In genomic region chr3:152092385-152093057, GRCm38 (mm10) we compare ENCODE assay signal across 8 mouse cellular contexts.
DNase-seq lines count a peak whose midpoint lies in the region; ATAC-seq lines count a peak whose summit lies in the region.

No protein-coding gene starts in this region.

- no peak overlapping the region for H3K27ac ChIP-seq in lung, embryonic 16.5 days (ENCODE audit: low read length)
- no peak overlapping the region for H3K27ac ChIP-seq in embryonic facial prominence, embryonic 14.5 days (replicated peaks; ENCODE audit: low read depth, low read length)
- H3K27ac ChIP-seq in intestine, embryonic 15.5 days = no peak overlapping the region
- H3K27ac ChIP-seq in neural tube, embryonic 15.5 days (replicated peaks) = no peak overlapping the region

- ATAC-seq in lung, embryonic 16.5 days (ENCODE audit: low read depth) = no peak
- no peak for ATAC-seq in embryonic facial prominence, embryonic 14.5 days (ENCODE audit: low read depth)
- ATAC-seq in intestine, embryonic 15.5 days = no peak
- ATAC-seq in neural tube, embryonic 15.5 days (ENCODE audit: low FRiP score) = no peak

- H3K36me3 ChIP-seq in lung, embryonic 16.5 days (ENCODE audit: control insufficient read depth, insufficient read depth, low read length) = no peaks in the 10 kb centered on the region
- no peaks in the 10 kb centered on the region for H3K36me3 ChIP-seq in embryonic facial prominence, embryonic 14.5 days (ENCODE audit: control insufficient read depth, insufficient read depth, low read length)
- H3K36me3 ChIP-seq in intestine, embryonic 15.5 days = no peaks in the 10 kb centered on the region
- H3K36me3 ChIP-seq in neural tube, embryonic 15.5 days = no peaks in the 10 kb centered on the region

- 44% methylated on average over 34 of the region's 34 CpGs for WGBS in lung, embryonic 16.5 days
- 41% methylated on average over 34 of the region's 34 CpGs for WGBS in embryonic facial prominence, embryonic 14.5 days
- WGBS in intestine, embryonic 15.5 days = 54% methylated on average over 34 of the region's 34 CpGs
- WGBS in neural tube, embryonic 15.5 days = 54% methylated on average over 34 of the region's 34 CpGs

- H3K9ac ChIP-seq in lung, embryonic 16.5 days (ENCODE audit: low read length) = no peak overlapping the region
- peak overlapping the region; percentile 41 for H3K9ac ChIP-seq in embryonic facial prominence, embryonic 14.5 days (ENCODE audit: low read depth, low read length)
- no peak overlapping the region for H3K9ac ChIP-seq in intestine, embryonic 15.5 days
- H3K9ac ChIP-seq in neural tube, embryonic 15.5 days (replicated peaks) = peak overlapping the region; percentile 29; the same call in 1 of the 2 replicates

- peak overlapping the region; percentile 55 for H3K4me2 ChIP-seq in lung, embryonic 16.5 days (ENCODE audit: low read depth, low read length)
- peak overlapping the region; percentile 56 for H3K4me2 ChIP-seq in embryonic facial prominence, embryonic 14.5 days (ENCODE audit: low read depth, low read length)
- H3K4me2 ChIP-seq in intestine, embryonic 15.5 days (replicated peaks) = peak overlapping the region; percentile 53
- peak overlapping the region; percentile 50 for H3K4me2 ChIP-seq in neural tube, embryonic 15.5 days

- no peaks in the 10 kb centered on the region for H3K27me3 ChIP-seq in lung, embryonic 16.5 days (ENCODE audit: control insufficient read depth, insufficient read depth, low read depth, low read length)
- no peaks in the 10 kb centered on the region for H3K27me3 ChIP-seq in embryonic facial prominence, embryonic 14.5 days (replicated peaks; ENCODE audit: control insufficient read depth, insufficient read depth, low read length)
- H3K27me3 ChIP-seq in intestine, embryonic 15.5 days (replicated peaks) = no peaks in the 10 kb centered on the region
- no peaks in the 10 kb centered on the region for H3K27me3 ChIP-seq in neural tube, embryonic 15.5 days (replicated peaks)

- no peaks in the 10 kb centered on the region for H3K4me1 ChIP-seq in lung, embryonic 16.5 days (replicated peaks; ENCODE audit: control insufficient read depth, insufficient read depth, low read length)
- no peaks in the 10 kb centered on the region for H3K4me1 ChIP-seq in embryonic facial prominence, embryonic 14.5 days (ENCODE audit: control insufficient read depth, insufficient read depth, low read length)
- H3K4me1 ChIP-seq in intestine, embryonic 15.5 days (replicated peaks) = no peaks in the 10 kb centered on the region
- no peaks in the 10 kb centered on the region for H3K4me1 ChIP-seq in neural tube, embryonic 15.5 days

- no peaks in the 10 kb centered on the region for H3K9me3 ChIP-seq in lung, embryonic 16.5 days (ENCODE audit: control insufficient read depth, low read length)
- no peaks in the 10 kb centered on the region for H3K9me3 ChIP-seq in embryonic facial prominence, embryonic 14.5 days (ENCODE audit: control insufficient read depth, low read length)
- H3K9me3 ChIP-seq in intestine, embryonic 15.5 days = no peaks in the 10 kb centered on the region
- no peaks in the 10 kb centered on the region for H3K9me3 ChIP-seq in neural tube, embryonic 15.5 days (replicated peaks)

- no peak for DNase-seq in lung, postnatal 10 days
- peak; percentile 50 for DNase-seq in embryonic facial prominence, embryonic 14.5 days (ENCODE audit: low spot score)
- DNase-seq in left cerebral cortex, adult 11 months (ENCODE audit: low spot score) = no peak
- DNase-seq in kidney, postnatal 25 days = no peak
- no peak for DNase-seq in spleen, postnatal 14 days (ENCODE audit: low spot score in 2 of 2)

- H3K4me3 ChIP-seq in lung, embryonic 16.5 days (ENCODE audit: low read length) = peak overlapping the region; percentile 43
- H3K4me3 ChIP-seq in embryonic facial prominence, embryonic 14.5 days (ENCODE audit: low read depth, low read length) = peak overlapping the region; percentile 36
- peak overlapping the region; percentile 20 for H3K4me3 ChIP-seq in intestine, embryonic 15.5 days (replicated peaks)
- H3K4me3 ChIP-seq in neural tube, embryonic 15.5 days (replicated peaks) = peak overlapping the region; percentile 35

Comparison
In these comparisons a context has a peak if more than half of its experiments do, and no peak if none do; other contexts are left out.
1. H3K9ac ChIP-seq: peak in embryonic facial prominence, embryonic 14.5 days (single experiment) and neural tube, embryonic 15.5 days (single experiment); none in lung, embryonic 16.5 days (single experiment) and intestine, embryonic 15.5 days (single experiment).
2. Peak in every context shown above with its lines, with median percentiles within 50 percentile points of each other: H3K4me2 ChIP-seq and H3K4me3 ChIP-seq.